Mouse (Mus musculus): ENCODE results near the gene Adprh.

The Adprh gene

GRCm38 (mm10) chr16:38442216-38442615 is 10.3 kb downstream of the Adprh start:
- DNase-seq (ENCODE audit: low spot score): no peak

DNA sequence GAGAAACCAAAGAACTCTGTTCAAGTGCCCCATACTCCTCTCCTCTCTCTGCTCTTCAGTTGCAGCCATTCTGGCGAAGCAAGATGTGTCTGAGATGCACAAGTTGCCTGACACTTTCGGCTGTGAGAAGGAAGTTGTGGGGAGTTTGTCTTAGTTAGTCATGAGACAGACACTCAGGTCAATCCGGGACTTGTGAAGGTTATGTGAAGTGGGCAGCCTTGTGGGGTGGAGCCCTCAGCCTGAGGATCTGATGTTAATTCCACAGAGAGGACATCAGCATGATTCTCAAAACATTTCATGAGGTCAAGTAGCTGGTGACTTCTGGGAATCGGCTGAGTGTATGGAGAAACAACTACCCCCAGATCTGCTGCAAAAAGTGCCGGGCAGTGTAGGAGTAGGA is 10.9 kb downstream of the Adprh start:
- no peak for DNase-seq (ENCODE audit: low spot score)

DNA sequence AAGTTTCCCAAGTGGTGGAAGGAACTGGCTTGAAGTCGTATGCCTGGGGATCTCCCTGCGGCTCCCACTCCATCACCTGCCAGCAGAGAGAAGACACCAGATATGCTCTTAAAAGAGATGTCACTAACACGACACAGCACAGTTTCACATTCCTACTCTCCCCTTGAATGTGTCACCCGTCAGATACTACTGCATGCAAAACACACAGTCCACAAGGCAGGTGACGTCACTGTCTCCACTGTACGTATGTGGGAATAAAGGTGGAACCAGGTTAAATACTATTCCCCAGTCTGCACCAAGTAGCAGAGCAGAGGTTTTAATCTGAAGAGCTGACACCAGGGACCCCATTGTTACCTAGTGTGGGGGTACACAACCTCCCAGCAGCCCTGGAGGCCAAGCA is 12.1 kb downstream of the Adprh start:
- DNase-seq (ENCODE audit: low spot score): no peak

- DNase-seq (ENCODE audit: low spot score): no peak
Measured at GRCm38 (mm10) chr16:38439190-38439589, 13.3 kb downstream of the Adprh start.

DNA sequence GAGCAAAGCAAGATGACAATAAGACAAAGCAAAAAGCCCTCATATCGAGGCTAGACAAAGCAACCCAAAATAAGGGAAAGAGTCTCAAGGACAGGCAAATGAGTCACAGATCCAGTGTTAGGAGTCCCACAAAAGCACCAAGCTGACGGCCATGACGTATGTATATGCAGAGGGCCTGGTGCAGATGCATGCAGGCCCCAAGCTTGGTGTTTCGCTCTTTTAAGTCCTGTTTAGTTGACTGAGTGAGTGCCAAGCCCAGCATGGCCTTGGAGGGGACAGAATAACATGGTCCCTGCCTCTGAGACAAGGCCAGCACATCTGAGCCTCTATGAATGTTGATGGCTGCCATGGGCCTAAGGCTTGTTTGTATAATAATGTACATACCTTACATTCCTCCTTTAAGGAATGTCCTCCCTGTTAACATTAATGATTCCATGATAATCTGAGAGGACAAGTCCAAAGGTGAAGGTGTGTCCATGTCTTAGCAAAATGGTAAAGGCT is 18.2 kb downstream of the Adprh start:
- DNase-seq (ENCODE audit: low spot score): no peak

DNA sequence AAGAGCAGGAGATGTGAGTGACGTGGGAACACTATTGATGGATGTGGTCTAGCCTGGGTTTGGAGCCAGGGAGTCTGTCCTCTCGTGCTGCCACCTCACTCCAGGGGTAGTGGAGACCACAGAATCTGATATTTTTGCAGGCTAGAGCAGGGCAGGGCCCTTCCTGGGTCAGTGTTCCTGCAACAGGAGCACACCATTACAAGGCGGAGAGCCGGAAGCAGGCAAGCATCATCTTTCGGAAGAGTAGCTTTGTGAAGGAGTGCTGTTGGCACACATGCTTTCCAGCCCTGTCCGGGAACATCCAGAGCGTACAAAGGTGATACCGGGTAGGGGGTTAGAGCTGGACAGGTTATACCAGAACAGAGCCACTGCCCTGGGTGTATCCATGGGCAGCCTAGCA is 19.0 kb downstream of the Adprh start:
- DNase-seq (ENCODE audit: low spot score): no peak

DNA sequence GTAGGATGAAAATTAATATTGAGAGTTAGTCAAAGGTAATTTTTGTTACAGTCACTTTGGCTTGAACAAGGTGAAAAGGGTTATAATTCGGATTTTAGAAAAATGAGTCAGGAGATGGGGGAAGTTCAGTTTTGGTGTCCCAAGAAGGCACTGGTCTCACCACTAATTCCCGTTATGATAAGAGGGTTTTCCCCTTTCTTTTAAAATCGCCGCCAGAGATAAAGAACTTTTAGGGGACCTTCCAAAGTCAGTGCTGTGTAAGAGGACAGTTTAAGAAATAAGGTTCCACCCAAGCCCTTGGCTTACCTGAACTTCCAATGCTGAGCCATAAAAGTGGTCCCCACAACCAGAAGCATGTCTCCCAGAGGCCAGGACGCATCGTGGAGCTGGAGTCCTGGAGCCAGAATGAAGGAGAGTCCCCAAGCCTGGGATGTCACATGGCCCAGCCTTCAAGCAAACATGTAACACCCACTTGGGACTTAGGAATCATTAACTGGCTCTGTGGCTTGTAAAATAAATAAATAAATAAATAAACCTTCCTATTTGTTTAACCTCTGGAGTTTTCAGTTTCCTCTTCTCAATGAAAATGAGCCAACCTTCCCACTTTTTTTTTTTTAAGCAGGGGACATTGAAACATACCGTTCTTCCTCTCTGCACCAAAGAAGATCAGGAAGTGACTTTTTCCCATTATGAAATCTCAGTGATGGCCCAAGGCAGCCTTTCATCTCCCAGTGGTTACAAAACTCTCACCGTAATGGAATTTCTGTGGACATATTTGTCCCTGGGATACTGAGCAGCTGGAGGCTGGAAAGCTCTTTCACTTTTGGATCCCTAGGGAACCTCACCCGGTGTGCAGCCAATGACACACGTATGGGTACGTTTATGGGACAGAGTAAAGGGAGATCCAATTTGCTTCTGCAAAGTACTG is 19.7 kb downstream of the Adprh start, which contains the start of gene Pla1a:
TSS of gene Pla1a (minus strand) at position 648 of the 928 bp plus-strand sequence.
- no peak for DNase-seq (ENCODE audit: low spot score)

DNA sequence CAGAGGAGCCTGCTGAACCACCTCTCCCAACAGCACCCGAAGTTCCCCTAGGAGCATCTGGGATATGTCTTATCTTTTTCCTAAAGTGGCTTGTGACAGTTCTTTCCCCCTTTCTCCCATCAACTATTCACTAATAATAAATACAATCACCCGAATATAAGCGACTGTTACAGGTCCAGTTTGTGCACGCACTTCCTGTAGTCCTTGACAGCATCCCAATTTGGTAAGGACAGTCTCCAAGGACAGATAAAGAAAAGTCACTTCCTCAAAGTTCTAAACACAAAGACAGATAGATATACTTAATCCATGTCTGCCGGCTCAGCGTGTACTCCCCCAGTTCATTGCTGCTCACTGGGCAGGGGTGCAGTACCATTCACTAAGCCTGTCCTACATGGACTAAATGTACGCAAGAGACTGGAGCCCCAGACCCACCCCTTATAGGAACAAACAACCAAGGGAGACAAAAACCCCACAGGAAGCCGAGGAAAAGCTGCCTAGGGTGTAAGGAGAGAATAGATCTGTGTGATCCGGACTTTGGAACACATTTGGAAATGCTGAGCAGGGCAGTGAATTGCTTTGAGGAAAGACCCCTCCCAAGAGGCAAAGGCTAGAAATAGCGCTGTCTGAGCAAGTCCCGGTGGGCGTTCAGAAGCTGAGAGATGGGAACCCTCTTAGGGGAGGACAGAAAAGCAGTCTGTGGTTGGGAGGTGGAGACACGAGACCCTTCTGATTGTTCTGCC is 20.9 kb downstream of the Adprh start:
- no peak for DNase-seq (ENCODE audit: low spot score)

DNA sequence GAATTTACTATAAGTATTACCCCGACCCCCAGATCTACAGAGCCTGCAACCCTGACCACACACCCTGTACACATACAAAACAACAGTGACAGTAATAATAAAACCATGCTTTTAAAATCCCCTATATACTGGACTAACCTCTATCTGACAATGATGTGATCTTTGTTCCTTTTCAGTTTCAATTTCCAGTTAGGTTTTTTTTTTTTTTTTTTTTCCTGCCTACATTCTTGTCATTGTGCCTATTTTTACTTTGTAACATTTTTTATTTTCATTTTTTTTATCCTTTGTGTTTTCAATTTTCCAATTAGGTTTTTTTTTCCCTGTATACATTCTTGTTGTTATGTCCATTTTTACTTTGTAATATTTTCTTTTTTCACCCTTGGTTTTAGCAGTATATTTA is 26.7 kb downstream of the Adprh start:
- DNase-seq (ENCODE audit: low spot score): no peak

DNA sequence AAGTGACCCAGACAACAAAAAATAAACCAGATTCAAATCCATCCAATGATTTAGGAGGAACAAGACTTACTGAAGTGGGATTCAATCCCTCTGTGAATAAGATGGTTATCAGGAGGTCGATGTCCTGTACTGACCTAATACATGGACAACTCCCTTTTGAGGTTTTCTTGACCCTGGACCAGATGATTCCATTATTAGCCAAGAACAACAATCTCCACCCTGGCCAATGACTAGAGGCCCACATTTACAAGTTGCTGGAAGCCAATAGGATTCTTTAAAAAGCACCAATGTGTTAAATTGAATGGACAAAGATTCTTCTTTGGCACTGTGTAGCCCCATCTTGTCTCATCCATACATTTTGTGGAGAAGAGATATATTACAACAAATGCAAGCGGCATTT is 27.1 kb downstream of the Adprh start:
- no peak for DNase-seq (ENCODE audit: low spot score)

DNA sequence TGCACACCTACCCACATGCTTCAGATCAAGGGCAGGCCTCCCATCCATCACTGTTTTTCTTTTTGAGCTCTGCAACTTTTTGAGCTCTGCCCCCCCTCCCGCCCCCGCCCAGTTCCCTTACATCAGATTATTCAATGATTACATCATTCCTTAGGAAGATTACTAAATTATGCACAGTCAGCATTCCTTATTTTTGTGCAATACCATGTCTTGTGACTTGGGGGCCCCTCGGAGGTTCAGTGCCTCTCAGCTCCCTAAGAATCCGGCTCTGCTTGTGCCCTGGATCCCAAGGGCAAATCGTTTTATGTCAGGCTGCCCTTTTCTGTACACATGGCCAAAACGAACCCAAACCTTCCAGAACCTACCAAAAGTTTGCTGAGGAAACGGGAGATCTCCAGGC is 37.5 kb downstream of the Adprh start:
- DNase-seq (ENCODE audit: low spot score): no peak

DNA sequence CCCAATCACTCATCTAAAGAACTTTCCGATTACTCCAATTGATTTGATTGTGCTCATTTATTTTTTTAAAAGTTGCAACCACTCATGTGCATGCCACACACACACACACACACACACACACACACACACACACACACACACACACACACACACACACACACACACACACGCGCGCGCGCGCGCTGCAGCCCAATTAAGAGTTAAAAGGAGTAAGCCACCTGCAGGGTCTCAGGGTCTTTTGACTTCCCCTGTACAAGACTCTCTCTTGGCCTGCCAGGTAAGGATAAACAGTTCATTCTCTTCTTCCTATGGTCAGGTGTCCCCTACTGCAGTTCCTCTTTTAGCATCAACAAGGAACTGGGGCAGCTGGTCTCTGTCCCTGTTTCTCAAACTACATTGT is 44.1 kb downstream of the Adprh start:
- no peak for DNase-seq (ENCODE audit: low spot score)

GRCm38 (mm10) chr16:38407584-38407983 is 44.9 kb downstream of the Adprh start:
- no peak for DNase-seq (ENCODE audit: low spot score)

DNA sequence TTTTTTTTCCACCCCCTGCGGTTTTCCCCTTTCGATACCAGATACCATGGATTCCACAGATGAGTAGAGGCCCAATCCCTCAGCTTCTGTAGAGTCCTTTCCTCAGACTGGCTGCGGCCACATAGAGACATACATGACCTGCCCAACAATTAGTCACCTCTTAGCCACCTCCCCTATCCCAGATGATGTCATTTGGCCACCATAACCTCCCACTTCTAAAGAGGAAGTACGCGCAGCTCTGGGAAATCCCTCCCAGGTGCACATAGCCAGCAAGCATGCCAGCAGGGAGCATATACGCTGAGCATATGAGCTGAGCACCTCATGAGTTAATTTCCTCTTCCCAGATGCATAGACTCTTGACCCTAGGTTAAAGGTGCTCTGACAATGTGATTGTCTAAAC is 45.8 kb downstream of the Adprh start:
- no peak for DNase-seq (ENCODE audit: low spot score)

GRCm38 (mm10) chr16:38406293-38406692 is 46.2 kb downstream of the Adprh start:
- no peak for DNase-seq (ENCODE audit: low spot score)

- no peak for DNase-seq (ENCODE audit: low spot score)
Measured at GRCm38 (mm10) chr16:38403639-38404038, 48.9 kb downstream of the Adprh start.

GRCm38 (mm10) chr16:38401468-38401867 is 51.0 kb downstream of the Adprh start:
- no peak for DNase-seq (ENCODE audit: low spot score)

- no peak for DNase-seq (ENCODE audit: low spot score)
Measured at GRCm38 (mm10) chr16:38400311-38400960, 52.1 kb downstream of the Adprh start.

DNA sequence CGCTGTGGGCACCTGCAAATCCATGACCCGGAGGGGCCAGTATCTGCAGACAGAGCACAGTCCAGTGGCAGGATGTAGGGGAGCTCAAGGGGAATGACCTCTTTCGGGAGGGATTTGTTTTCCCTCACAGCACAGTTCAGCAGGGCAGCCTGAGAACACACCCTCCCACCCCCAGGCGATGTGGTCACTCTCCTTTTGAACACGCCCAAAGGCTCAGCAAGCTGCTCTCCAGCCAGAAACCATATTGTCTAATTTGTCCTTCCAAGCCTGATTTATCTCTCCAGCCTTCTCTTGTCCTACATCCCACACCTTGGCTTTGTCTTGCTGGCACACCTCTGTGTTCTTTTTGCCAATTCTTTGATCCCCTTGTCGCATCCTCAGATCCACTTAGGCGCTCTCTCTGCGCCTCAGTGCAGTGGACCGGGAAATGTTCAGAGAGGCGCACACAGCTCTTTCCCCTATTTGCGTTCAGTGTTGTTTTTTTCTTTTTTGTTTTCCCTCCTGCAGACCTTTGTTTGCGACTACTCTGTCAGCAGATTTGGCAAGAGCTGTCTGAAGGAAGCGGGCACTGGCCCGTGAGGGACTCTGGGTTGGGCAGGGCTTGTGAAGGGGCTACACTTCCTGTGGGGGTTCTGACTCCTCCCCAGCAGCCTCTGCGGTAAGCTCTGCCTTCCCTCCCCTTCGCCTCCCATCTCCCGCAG is 52.8 kb downstream of the Adprh start:
- DNase-seq (ENCODE audit: low spot score): no peak

- DNase-seq (ENCODE audit: low spot score): no peak
Measured at GRCm38 (mm10) chr16:38399076-38399475, 53.4 kb downstream of the Adprh start.

DNA sequence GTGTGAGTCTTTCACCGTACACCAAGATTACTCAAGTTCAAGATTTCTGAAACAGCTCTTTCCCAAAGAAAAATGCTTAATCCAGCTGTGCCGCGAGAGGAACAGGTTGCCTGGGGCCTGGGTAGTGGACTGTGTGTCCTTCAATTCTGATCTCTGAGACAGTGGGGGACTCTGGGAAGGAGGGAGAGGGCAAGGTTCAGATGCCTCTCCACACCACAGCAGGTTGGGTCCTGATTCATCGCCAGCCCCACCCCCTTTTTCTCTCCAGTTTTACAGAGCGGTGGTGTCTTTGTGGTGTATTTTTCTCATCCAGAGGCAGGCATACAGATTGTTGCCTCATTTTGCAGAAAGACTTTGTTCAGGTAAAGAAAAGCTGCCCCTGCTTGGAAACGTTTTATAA is 54.2 kb downstream of the Adprh start:
- no peak for DNase-seq (ENCODE audit: low spot score)

- peak; percentile 62 for DNase-seq (ENCODE audit: low spot score)
Measured at GRCm38 (mm10) chr16:38396155-38396554, 56.3 kb downstream of the Adprh start.
